Mouse (Mus musculus) hindbrain, embryonic 11.5 days (tissue): ENCODE results near the gene B4galnt1. TPM values are rescaled to one million over a fixed set of nuclear protein-coding genes. Genes with fewer than 3 reads are reported as not detected.
"Not testable (repeated sequence)": the region's sequence is repeated elsewhere in the genome, so short reads cannot be mapped to it uniquely, and the experiment has no call there.

Experiments
- ATAC-seq: fragments of 200-750 bp; cut with Nextera tagmentation; 2 replicates; pipeline ENCODE4 v1.8.0; 2017; ENCODE audit warnings: mild to moderate bottlenecking, moderate TSS enrichment, moderate library complexity; ENCODE audit not compliant: low FRiP score
- DNase-seq: peaks from one replicate; pipeline ENCODE4 v3.0.0-alpha.2; 2015; ENCODE audit warnings: low spot score
- H3K27ac ChIP-seq: fragments of 300-500 bp; sonication (generic); 2 replicates; pipeline ENCODE4 v1.5.1; 2014; ENCODE audit warnings: mild to moderate bottlenecking, low read depth, low read length
- H3K27me3 ChIP-seq: fragments of 300-500 bp; sonication (generic); 2 replicates; pipeline ENCODE4 v1.6.1; 2014; ENCODE audit warnings: mild to moderate bottlenecking, low read length, moderate library complexity, mixed read lengths; ENCODE audit not compliant: control insufficient read depth, insufficient read depth
- H3K36me3 ChIP-seq: fragments of 300-500 bp; sonication (generic); 2 replicates; pipeline ENCODE4 v1.6.1; 2014; ENCODE audit warnings: mild to moderate bottlenecking, low read length, moderate library complexity, mixed read lengths; ENCODE audit not compliant: control insufficient read depth, insufficient read depth
- H3K4me1 ChIP-seq: fragments of 300-500 bp; sonication (generic); replicated peaks from 2 replicates; pipeline ENCODE4 v1.6.1; 2014; ENCODE audit warnings: low read length, mixed read lengths; ENCODE audit not compliant: control insufficient read depth, insufficient read depth
- H3K4me2 ChIP-seq: fragments of 300-500 bp; sonication (generic); replicated peaks from 2 replicates; pipeline ENCODE4 v1.6.1; 2014; ENCODE audit warnings: mild to moderate bottlenecking, low read depth, low read length
- H3K4me3 ChIP-seq: fragments of 300-500 bp; sonication (generic); 2 replicates; pipeline ENCODE4 v1.5.1; 2014; ENCODE audit warnings: low read depth, low read length
- H3K9ac ChIP-seq: fragments of 300-500 bp; sonication (generic); 2 replicates; pipeline ENCODE4 v1.6.1; 2014; ENCODE audit warnings: low read depth, low read length
- H3K9me3 ChIP-seq: fragments of 300-500 bp; sonication (generic); 2 replicates; pipeline ENCODE4 v1.6.1; 2016; ENCODE audit warnings: low read length; ENCODE audit not compliant: control insufficient read depth
- WGBS: fragments of 180-500 bp; shearing (Covaris S2); extraction: QIAGEN DNeasy Blood & Tissue Kit; methylation state at CpG from one replicate; pipeline ENCODE4 v1.1.7; 2014; 5-methylcytosine and 5-hydroxymethylcytosine counted together
- polyA plus RNA-seq: library from polyadenylated mRNA; unstranded; fragments of >200 nt; fragmentation: Nextera tagmentation; extraction: Ambion mirVana; gene quantifications from 2 replicates; pipeline ENCODE4 v1.2.1, GENCODE M21; 2014

The B4galnt1 gene
- polyA plus RNA-seq, 1 experiment from 2014 or later = 12.4 TPM

GRCm38 (mm10) chr10:127125210-127126001 lies 39.6 kb upstream of the B4galnt1 start:
- no peak for ATAC-seq
- H3K27ac ChIP-seq = no peak overlapping the region
- no peak overlapping the region for H3K9ac ChIP-seq
- no peaks in the 10 kb centered on the region for H3K27me3 ChIP-seq
- no peaks in the 10 kb centered on the region for H3K36me3 ChIP-seq
- H3K4me3 ChIP-seq = no peak overlapping the region
- H3K9me3 ChIP-seq = no peaks in the 10 kb centered on the region
- peak; percentile 30 for DNase-seq
- no peak overlapping the region for H3K4me2 ChIP-seq
- H3K4me1 ChIP-seq = no peaks in the 10 kb centered on the region
- WGBS = 77% methylated on average over 9 of the region's 9 CpGs

GRCm38 (mm10) chr10:127126579-127126978 lies 38.4 kb upstream of the B4galnt1 start:
- Histone ChIP-seq H3K9ac (no peak overlapping the region), H3K27ac (no peak overlapping the region), H3K27me3 (no peaks in the 10 kb centered on the region), H3K36me3 (no peaks in the 10 kb centered on the region), H3K4me2 (no peak overlapping the region), H3K4me1 (no peaks in the 10 kb centered on the region), H3K4me3 (no peak overlapping the region), H3K9me3 (no peaks in the 10 kb centered on the region)
- WGBS = 82% methylated on average over 5 of the region's 5 CpGs
- ATAC-seq = no peak
- DNase-seq = no peak

GRCm38 (mm10) chr10:127127711-127128279 lies 37.2 kb upstream of the B4galnt1 start:
- ATAC-seq (no peak), DNase-seq (no peak)
- H3K36me3 ChIP-seq = no peaks in the 10 kb centered on the region
- no peak overlapping the region for H3K9ac ChIP-seq
- H3K27me3 ChIP-seq = no peaks in the 10 kb centered on the region
- H3K4me2 ChIP-seq = no peak overlapping the region
- WGBS = 90% methylated on average over 7 of the region's 7 CpGs
- H3K4me3 ChIP-seq = no peak overlapping the region
- no peaks in the 10 kb centered on the region for H3K9me3 ChIP-seq
- H3K27ac ChIP-seq = no peak overlapping the region
- H3K4me1 ChIP-seq = no peaks in the 10 kb centered on the region

- Histone ChIP-seq H3K4me3 (no peak overlapping the region), H3K27me3 (no peaks in the 10 kb centered on the region), H3K9me3 (no peaks in the 10 kb centered on the region), H3K27ac (no peak overlapping the region), H3K9ac (no peak overlapping the region), H3K4me1 (no peaks in the 10 kb centered on the region), H3K4me2 (no peak overlapping the region), H3K36me3 (no peaks in the 10 kb centered on the region)
- no peak for DNase-seq
- no peak for ATAC-seq
- WGBS = 78% methylated on average over 4 of the region's 4 CpGs
These were observed 35.6 kb upstream of the B4galnt1 start for GRCm38 (mm10) chr10:127129431-127129830.

DNA sequence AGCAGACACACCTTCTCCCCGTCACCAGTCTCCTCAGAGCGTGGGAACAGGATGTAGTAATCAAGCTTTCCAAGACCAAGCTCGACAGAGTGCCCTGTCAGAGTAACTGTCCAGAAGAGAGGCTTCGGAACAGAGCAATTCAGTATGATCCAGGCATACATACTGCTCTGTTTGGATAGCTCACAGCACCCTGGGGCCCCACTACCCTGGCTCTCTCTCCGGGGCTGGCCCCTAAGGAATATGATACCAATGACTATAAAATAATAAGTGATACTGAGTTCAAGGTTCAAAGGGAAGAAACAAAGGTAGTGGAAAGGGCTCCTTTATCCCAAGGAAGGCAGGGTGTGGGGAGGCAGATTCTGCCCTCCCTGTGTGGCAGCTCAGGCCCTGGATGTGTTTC lies 32.6 kb upstream of the B4galnt1 start:
- Histone ChIP-seq H3K27me3 (no peaks in the 10 kb centered on the region), H3K36me3 (no peaks in the 10 kb centered on the region), H3K27ac (no peak overlapping the region), H3K4me1 (no peaks in the 10 kb centered on the region), H3K9me3 (no peaks in the 10 kb centered on the region), H3K4me2 (no peak overlapping the region), H3K9ac (no peak overlapping the region), H3K4me3 (no peak overlapping the region)
- WGBS = 78% methylated on average over 5 of the region's 5 CpGs
- no peak for ATAC-seq
- DNase-seq = no peak

DNA sequence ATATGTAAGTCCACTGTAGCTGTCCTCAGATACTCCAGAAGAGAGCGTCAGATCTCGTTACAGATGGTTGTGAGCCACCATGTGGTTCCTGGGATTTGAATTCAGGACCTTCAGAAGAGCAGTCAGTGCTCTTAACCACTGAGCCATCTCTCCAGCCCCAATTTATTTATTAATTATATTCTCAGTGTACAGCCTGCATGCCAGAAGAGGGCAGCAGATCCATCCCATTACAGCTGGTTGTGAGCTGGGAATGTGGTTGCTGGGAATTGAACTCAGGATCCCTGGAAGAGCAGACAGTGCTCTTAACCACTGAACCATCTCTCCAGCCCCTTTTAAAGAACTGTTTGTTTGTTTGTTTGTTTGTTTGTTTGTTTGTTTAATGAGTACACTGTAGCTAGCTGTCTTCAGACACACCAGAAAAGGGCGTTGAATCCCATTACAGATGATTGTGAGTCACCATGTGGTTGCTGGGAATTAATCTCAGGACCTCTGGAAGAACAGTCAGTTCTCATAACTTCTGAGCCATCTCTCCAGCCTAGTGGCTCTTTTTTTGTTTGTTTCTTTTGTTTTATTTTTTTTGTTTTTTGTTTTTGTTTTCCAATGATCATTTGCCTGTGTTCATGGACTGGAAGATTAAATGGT lies 30.5 kb upstream of the B4galnt1 start:
- not testable (repeated sequence) for H3K9ac ChIP-seq, ATAC-seq, H3K27ac ChIP-seq, H3K4me2 ChIP-seq, DNase-seq, H3K27me3 ChIP-seq, H3K36me3 ChIP-seq, H3K4me3 ChIP-seq, H3K4me1 ChIP-seq, H3K9me3 ChIP-seq
- 79% methylated on average over 3 of the region's 3 CpGs for WGBS

GRCm38 (mm10) chr10:127135118-127135836 lies 29.7 kb upstream of the B4galnt1 start:
- Histone ChIP-seq H3K9me3 (no peaks in the 10 kb centered on the region), H3K36me3 (no peaks in the 10 kb centered on the region), H3K4me2 (no peak overlapping the region), H3K4me3 (no peak overlapping the region), H3K4me1 (no peaks in the 10 kb centered on the region), H3K9ac (no peak overlapping the region), H3K27ac (no peak overlapping the region), H3K27me3 (no peaks in the 10 kb centered on the region)
- no peak for ATAC-seq
- 66% methylated on average over 8 of the region's 8 CpGs for WGBS
- no peak for DNase-seq

DNA sequence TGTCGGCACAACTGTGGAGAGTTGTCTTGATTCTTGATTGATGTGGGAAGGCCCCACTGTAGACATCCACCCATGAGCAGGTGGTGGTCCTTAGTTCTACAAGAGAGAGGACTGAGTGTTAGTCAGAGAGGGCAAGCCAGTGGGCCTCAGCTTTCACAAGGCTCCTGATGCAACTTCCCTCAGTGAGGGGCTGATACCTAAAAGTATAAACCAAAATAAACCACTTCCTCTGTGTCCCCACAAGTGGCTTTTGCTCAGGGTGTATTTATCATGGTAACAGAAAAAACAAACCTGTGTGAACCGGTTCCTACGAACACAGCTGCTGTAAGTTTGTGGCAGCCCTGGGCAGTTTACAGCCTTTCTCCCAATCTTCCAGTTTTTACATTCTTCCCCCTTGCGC lies 28.5 kb upstream of the B4galnt1 start:
- no peaks in the 10 kb centered on the region for H3K36me3 ChIP-seq
- no peak overlapping the region for H3K4me2 ChIP-seq
- DNase-seq (no peak), ATAC-seq (no peak)
- H3K27me3 ChIP-seq = no peaks in the 10 kb centered on the region
- no peaks in the 10 kb centered on the region for H3K9me3 ChIP-seq
- 85% methylated on average over 4 of the region's 4 CpGs for WGBS
- no peak overlapping the region for H3K9ac ChIP-seq
- H3K4me3 ChIP-seq = no peak overlapping the region
- H3K27ac ChIP-seq = no peak overlapping the region
- H3K4me1 ChIP-seq = no peaks in the 10 kb centered on the region
